Mouse (Mus musculus): ENCODE data around the gene Ltc4s.
A peak's percentile ranks its signal among the peaks of the same experiment; 100 is the strongest.

Gene Ltc4s

GRCm38 (mm10) chr11:50223783-50224662 is 14.4 kb downstream of the Ltc4s start:
- no peak for DNase-seq (ENCODE audit: low read depth)

GRCm38 (mm10) chr11:50222559-50223276 is 15.7 kb downstream of the Ltc4s start:
- no peak for DNase-seq (ENCODE audit: low read depth)

GRCm38 (mm10) chr11:50219833-50220232 is 18.6 kb downstream of the Ltc4s start:
- no peak for DNase-seq (ENCODE audit: low read depth)

GRCm38 (mm10) chr11:50217811-50218210 is 20.6 kb downstream of the Ltc4s start:
- no peak for DNase-seq (ENCODE audit: low read depth)

GRCm38 (mm10) chr11:50216724-50217366 is 21.6 kb downstream of the Ltc4s start:
- no peak for DNase-seq (ENCODE audit: low read depth)

- DNase-seq (ENCODE audit: low read depth), result no peak
These were observed 22.8 kb downstream of the Ltc4s start for GRCm38 (mm10) chr11:50215633-50216032.

- no peak for DNase-seq (ENCODE audit: low read depth)
These were observed 23.8 kb downstream of the Ltc4s start for GRCm38 (mm10) chr11:50214631-50215030.

GRCm38 (mm10) chr11:50212848-50213758 is 25.3 kb downstream of the Ltc4s start:
- DNase-seq (ENCODE audit: low read depth), result no peak

GRCm38 (mm10) chr11:50212060-50212739 is 26.2 kb downstream of the Ltc4s start:
- DNase-seq (ENCODE audit: low read depth), result no peak

GRCm38 (mm10) chr11:50211322-50212059 is 26.9 kb downstream of the Ltc4s start:
- no peak for DNase-seq (ENCODE audit: low read depth)

- no peak for DNase-seq (ENCODE audit: low read depth)
These were observed 27.8 kb downstream of the Ltc4s start, which contains the start of the genes Sqstm1 and Mgat4b for GRCm38 (mm10) chr11:50210505-50211151. Gene Sqstm1 (minus strand): TSS chr11:50210827. Gene Mgat4b (plus strand): TSS chr11:50210890.

GRCm38 (mm10) chr11:50210101-50210504 is 28.3 kb downstream of the Ltc4s start:
- DNase-seq (ENCODE audit: low read depth), result peak; percentile 86

GRCm38 (mm10) chr11:50208039-50208438 is 30.4 kb downstream of the Ltc4s start:
- DNase-seq (ENCODE audit: low read depth), result no peak

GRCm38 (mm10) chr11:50207344-50207743 is 31.1 kb downstream of the Ltc4s start:
- no peak for DNase-seq (ENCODE audit: low read depth)

GRCm38 (mm10) chr11:50206037-50206436 is 32.4 kb downstream of the Ltc4s start:
- no peak for DNase-seq (ENCODE audit: low read depth)

GRCm38 (mm10) chr11:50205434-50205833 is 33.0 kb downstream of the Ltc4s start:
- no peak for DNase-seq (ENCODE audit: low read depth)

- no peak for DNase-seq (ENCODE audit: low read depth)
These were observed 35.1 kb downstream of the Ltc4s start for GRCm38 (mm10) chr11:50203302-50203827.

- DNase-seq (ENCODE audit: low read depth), result no peak
These were observed 36.8 kb downstream of the Ltc4s start for GRCm38 (mm10) chr11:50201590-50201989.

GRCm38 (mm10) chr11:50200613-50201012 is 37.8 kb downstream of the Ltc4s start:
- no peak for DNase-seq (ENCODE audit: low read depth)

Measured in c-Kit-positive CD71-positive TER-119-negative erythroid progenitor cells, embryonic 14.5 days (primary cell).